Mouse (Mus musculus) liver, embryonic 15.5 days (tissue): Measurements from ENCODE around the gene Fbxl3. TPM values are rescaled to one million over a fixed set of nuclear protein-coding genes. Genes with fewer than 3 reads are reported as not detected.
A peak's percentile ranks its signal among the peaks of the same experiment; 100 is the strongest.

Experiments
- ATAC-seq: fragments of 200-750 bp; cut with Nextera tagmentation; 2 replicates; pipeline ENCODE4 v1.8.0; 2017; ENCODE audit warnings: moderate number of reproducible peaks, mild to moderate bottlenecking, moderate library complexity; ENCODE audit not compliant: insufficient read depth
- H3K27ac ChIP-seq: fragments of 300-500 bp; sonication (generic); replicated peaks from 2 replicates; pipeline ENCODE4 v1.5.1; 2015; ENCODE audit warnings: mild to moderate bottlenecking, inconsistent platforms
- H3K27me3 ChIP-seq: fragments of 300-500 bp; sonication (generic); 2 replicates; pipeline ENCODE4 v1.6.1; 2015; ENCODE audit warnings: mild to moderate bottlenecking, inconsistent platforms
- H3K36me3 ChIP-seq: fragments of 300-500 bp; sonication (generic); replicated peaks from 2 replicates; pipeline ENCODE4 v1.6.1; 2015; ENCODE audit warnings: moderate library complexity, mild to moderate bottlenecking, inconsistent platforms
- H3K4me1 ChIP-seq: fragments of 300-500 bp; sonication (generic); replicated peaks from 2 replicates; pipeline ENCODE4 v1.6.1; 2015; ENCODE audit warnings: inconsistent platforms
- H3K4me2 ChIP-seq: fragments of 300-500 bp; sonication (generic); 2 replicates; pipeline ENCODE4 v1.6.1; 2015; ENCODE audit warnings: moderate library complexity, mild to moderate bottlenecking, inconsistent platforms
- H3K4me3 ChIP-seq: fragments of 300-500 bp; sonication (generic); replicated peaks from 2 replicates; pipeline ENCODE4 v1.5.1; 2015; ENCODE audit warnings: mild to moderate bottlenecking, inconsistent platforms
- H3K9ac ChIP-seq: fragments of 300-500 bp; sonication (generic); 2 replicates; pipeline ENCODE4 v1.6.1; 2015; ENCODE audit warnings: moderate library complexity, mild to moderate bottlenecking, inconsistent platforms
- H3K9me3 ChIP-seq: fragments of 300-500 bp; sonication (generic); replicated peaks from 2 replicates; pipeline ENCODE4 v1.6.1; 2016; ENCODE audit warnings: inconsistent platforms
- WGBS: fragments of 180-500 bp; shearing (Covaris S2); methylation state at CpG from one replicate; pipeline ENCODE4 v1.1.7; 2015; ENCODE audit warnings: mixed read lengths; ENCODE audit not compliant: insufficient replicate concordance; 5-methylcytosine and 5-hydroxymethylcytosine counted together
- polyA plus RNA-seq: library from polyadenylated mRNA; unstranded; fragments of >200 nt; fragmentation: Nextera tagmentation; extraction: Ambion mirVana; gene quantifications from 2 replicates; pipeline ENCODE4 v1.2.1, GENCODE M21; 2015

Gene Fbxl3
- polyA plus RNA-seq, 1 experiment from 2014 or later: 12.7 TPM

- peak; percentile 22; the same call in 1 of the 2 replicates for ATAC-seq
- Histone ChIP-seq H3K9me3 (no peaks in the 10 kb centered on the region), H3K27ac (no peak overlapping the region), H3K4me1 (no peaks in the 10 kb centered on the region), H3K4me3 (no peak overlapping the region), H3K36me3 (no peaks in the 10 kb centered on the region), H3K9ac (no peak overlapping the region), H3K4me2 (peak overlapping the region; percentile 29; the same call in 1 of the 2 replicates), H3K27me3 (no peaks in the 10 kb centered on the region)
- WGBS: 34% methylated on average over 10 of the region's 10 CpGs
These were observed 66.0 kb downstream of the Fbxl3 start for GRCm38 (mm10) chr14:103033271-103033823.

Other genes with a start within 250 kb of the Fbxl3 start
- gene Kctd12, start 116.9 kb downstream of the Fbxl3 start, polyA plus RNA-seq: 2.2 and 2.5 TPM in 2 replicates
- gene Acod1, start 52.6 kb downstream of the Fbxl3 start, polyA plus RNA-seq: 0.03 and 0.06 TPM in 2 replicates
- 18.0 and 18.1 TPM in 2 replicates for gene Cln5, start 29.4 kb downstream of the Fbxl3 start, polyA plus RNA-seq
- gene Mycbp2, start 247.2 kb upstream of the Fbxl3 start, polyA plus RNA-seq: 6.4 and 7.2 TPM in 2 replicates